Comparison of ENCODE assay signal across 21 mouse cellular contexts in genomic region chr9:64216641-64217040, GRCm38 (mm10). TPM values are rescaled to one million over a fixed set of nuclear protein-coding genes. Genes with fewer than 3 reads are reported as not detected.
A peak's percentile ranks its signal among the peaks of the same experiment; 100 is the strongest.
DNase-seq lines count a peak whose midpoint lies in the region; ATAC-seq and TF ChIP-seq lines count a peak whose summit lies in the region.
"Had no signal": no experiment of that assay in that cellular context is flagged by ENCODE, and none has a peak within 500 bp of the region (broad histone marks: within the 10 kb centered on the region; RNA-seq: fewer than 3 reads in every experiment).

No protein-coding gene starts in this region.

- H3K4me3 ChIP-seq in liver, postnatal 0 days (ENCODE audit: low read depth, low read length), result no peak overlapping the region
- no peak overlapping the region for H3K4me3 ChIP-seq in liver, embryonic 12.5 days
- H3K4me3 ChIP-seq in megakaryocyte, embryonic 14.5 days (replicated peaks), result peak overlapping the region; percentile 34
- no peak overlapping the region for H3K4me3 ChIP-seq in stomach, postnatal 0 days (ENCODE audit: low read depth, low read length)
- no peak overlapping the region for H3K4me3 ChIP-seq in limb, embryonic 10.5 days
- H3K4me3 ChIP-seq in neural tube, embryonic 15.5 days (replicated peaks), result no peak overlapping the region
- no peak overlapping the region for H3K4me3 ChIP-seq in forebrain, embryonic 10.5 days
- H3K4me3 ChIP-seq: embryonic facial prominence, embryonic 12.5 days; forebrain, embryonic 13.5 days; heart, embryonic 13.5 days; hindbrain, embryonic 12.5 days had no signal

- H3K4me1 ChIP-seq in liver, postnatal 0 days (ENCODE audit: insufficient read depth), result peaks cover 14% of the 10 kb centered on the region
- peaks cover 9% of the 10 kb centered on the region; the same call in 1 of the 2 replicates for H3K4me1 ChIP-seq in liver, embryonic 12.5 days
- peaks cover 62% of the 10 kb centered on the region for H3K4me1 ChIP-seq in megakaryocyte, embryonic 14.5 days
- H3K4me1 ChIP-seq in stomach, postnatal 0 days (replicated peaks; ENCODE audit: control insufficient read depth, insufficient read depth), result 0 out of 2 replicates have a peak, but pooled peaks cover 4% of the 10 kb centered on the region
- peaks cover 12% of the 10 kb centered on the region for H3K4me1 ChIP-seq in limb, embryonic 10.5 days
- H3K4me1 ChIP-seq in neural tube, embryonic 15.5 days, result no peaks in the 10 kb centered on the region
- H3K4me1 ChIP-seq in forebrain, embryonic 10.5 days, result peaks cover 19% of the 10 kb centered on the region
- H3K4me1 ChIP-seq: hindbrain, embryonic 12.5 days had no signal

- no peaks in the 10 kb centered on the region for H3K9me3 ChIP-seq in liver, postnatal 0 days (ENCODE audit: low read length)
- no peaks in the 10 kb centered on the region for H3K9me3 ChIP-seq in liver, embryonic 12.5 days (replicated peaks)
- H3K9me3 ChIP-seq in megakaryocyte, embryonic 14.5 days, result no peaks in the 10 kb centered on the region
- no peaks in the 10 kb centered on the region for H3K9me3 ChIP-seq in stomach, postnatal 0 days (ENCODE audit: control insufficient read depth, low read length)
- H3K9me3 ChIP-seq in limb, embryonic 10.5 days (replicated peaks), result no peaks in the 10 kb centered on the region
- H3K9me3 ChIP-seq in neural tube, embryonic 15.5 days (replicated peaks), result no peaks in the 10 kb centered on the region
- no peaks in the 10 kb centered on the region for H3K9me3 ChIP-seq in forebrain, embryonic 10.5 days
- H3K9me3 ChIP-seq: embryonic facial prominence, embryonic 12.5 days; forebrain, embryonic 13.5 days; heart, embryonic 13.5 days; hindbrain, embryonic 12.5 days had no signal

- H3K4me2 ChIP-seq in liver, postnatal 0 days (ENCODE audit: low read depth, low read length), result no peak overlapping the region
- no peak overlapping the region for H3K4me2 ChIP-seq in liver, embryonic 12.5 days
- H3K4me2 ChIP-seq in stomach, postnatal 0 days (replicated peaks; ENCODE audit: low read depth), result no peak overlapping the region
- H3K4me2 ChIP-seq in neural tube, embryonic 15.5 days, result no peak overlapping the region
- H3K4me2 ChIP-seq: embryonic facial prominence, embryonic 12.5 days; forebrain, embryonic 13.5 days; heart, embryonic 13.5 days; hindbrain, embryonic 12.5 days had no signal

- no peak for DNase-seq in liver, postnatal 0 days
- peak; percentile 7 for DNase-seq in NIH3T3 (ENCODE audit: low read depth)
- DNase-seq in stomach, postnatal 0 days (ENCODE audit: low spot score), result peak; percentile 33
- DNase-seq in limb, embryonic 10.5 days (ENCODE audit: low spot score), result no peak
- DNase-seq in forebrain, embryonic 10.5 days (ENCODE audit: extremely low spot score, low spot score), result no peak
- DNase-seq: adrenal gland, postnatal 10 days; cerebellum, adult 11-12 months; cerebellum, adult 9-10 months; cerebellum, postnatal 25 days; forebrain, postnatal 0 days; gastrocnemius, postnatal 25 days; heart, adult 11 months; heart, postnatal 36 days had no signal

- H3K9ac ChIP-seq in liver, postnatal 0 days (replicated peaks), result no peak overlapping the region
- H3K9ac ChIP-seq in liver, embryonic 12.5 days, result no peak overlapping the region
- H3K9ac ChIP-seq in stomach, postnatal 0 days (ENCODE audit: low read length), result no peak overlapping the region
- no peak overlapping the region for H3K9ac ChIP-seq in neural tube, embryonic 15.5 days (replicated peaks)
- H3K9ac ChIP-seq: embryonic facial prominence, embryonic 12.5 days; forebrain, embryonic 13.5 days; forebrain, postnatal 0 days; heart, embryonic 13.5 days; hindbrain, embryonic 12.5 days had no signal

- no peak for TF ChIP-seq EP300 in liver, postnatal 0 days (IDR thresholded peaks at IDR 0.05; ENCODE audit: low read depth)
- no peak for TF ChIP-seq EP300 in stomach, postnatal 0 days (optimal IDR thresholded peaks at IDR 0.05)

- TF ChIP-seq CTCF in liver, postnatal 0 days (IDR thresholded peaks at IDR 0.05; ENCODE audit: low read depth), result no peak
- TF ChIP-seq CTCF in stomach, postnatal 0 days (IDR thresholded peaks at IDR 0.05; ENCODE audit: low read depth), result no peak

- H3K36me3 ChIP-seq in liver, postnatal 0 days (replicated peaks; ENCODE audit: insufficient read depth, low read length), result peaks cover 18% of the 10 kb centered on the region
- peaks cover 21% of the 10 kb centered on the region for H3K36me3 ChIP-seq in liver, embryonic 12.5 days
- H3K36me3 ChIP-seq in megakaryocyte, embryonic 14.5 days (replicated peaks; ENCODE audit: low read length), result peaks cover 42% of the 10 kb centered on the region
- H3K36me3 ChIP-seq in stomach, postnatal 0 days (ENCODE audit: control insufficient read depth, insufficient read depth, low read length), result no peaks in the 10 kb centered on the region; the same call in 1 of the 2 replicates
- H3K36me3 ChIP-seq in limb, embryonic 10.5 days, result peaks cover 22% of the 10 kb centered on the region
- peaks cover 6% of the 10 kb centered on the region; the same call in 1 of the 2 replicates for H3K36me3 ChIP-seq in neural tube, embryonic 15.5 days
- peaks cover 29% of the 10 kb centered on the region for H3K36me3 ChIP-seq in forebrain, embryonic 10.5 days (replicated peaks)

- peak overlapping the region; percentile 5; the same call in 1 of the 2 replicates for H3K27ac ChIP-seq in liver, postnatal 0 days (ENCODE audit: low read depth)
- no peak overlapping the region for H3K27ac ChIP-seq in liver, embryonic 12.5 days
- H3K27ac ChIP-seq in stomach, postnatal 0 days (replicated peaks), result peak overlapping the region; percentile 59
- H3K27ac ChIP-seq in limb, embryonic 10.5 days, result no peak overlapping the region
- no peak overlapping the region for H3K27ac ChIP-seq in neural tube, embryonic 15.5 days (replicated peaks)
- H3K27ac ChIP-seq in forebrain, embryonic 10.5 days, result no peak overlapping the region
- H3K27ac ChIP-seq: embryonic facial prominence, embryonic 12.5 days; forebrain, embryonic 13.5 days; heart, embryonic 13.5 days; hindbrain, embryonic 12.5 days had no signal

- WGBS in liver, postnatal 0 days (ENCODE audit: insufficient replicate concordance), result 76% methylated on average over 2 of the region's 2 CpGs
- WGBS in liver, embryonic 12.5 days (ENCODE audit: insufficient replicate concordance), result 82% methylated on average over 2 of the region's 2 CpGs
- WGBS in stomach, postnatal 0 days, result 75% methylated on average over 2 of the region's 2 CpGs
- 95% methylated on average over 2 of the region's 2 CpGs for WGBS in limb, embryonic 10.5 days
- WGBS in neural tube, embryonic 15.5 days, result 90% methylated on average over 2 of the region's 2 CpGs
- 93% methylated on average over 2 of the region's 2 CpGs for WGBS in forebrain, embryonic 10.5 days

- no peaks in the 10 kb centered on the region for H3K27me3 ChIP-seq in liver, postnatal 0 days (ENCODE audit: insufficient read depth, low read length)
- H3K27me3 ChIP-seq in liver, embryonic 12.5 days (replicated peaks), result no peaks in the 10 kb centered on the region
- H3K27me3 ChIP-seq in megakaryocyte, embryonic 14.5 days (replicated peaks), result no peaks in the 10 kb centered on the region
- no peaks in the 10 kb centered on the region for H3K27me3 ChIP-seq in stomach, postnatal 0 days (ENCODE audit: control insufficient read depth, insufficient read depth, low read length)
- no peaks in the 10 kb centered on the region for H3K27me3 ChIP-seq in limb, embryonic 10.5 days (ENCODE audit: low read depth, poor library complexity, severe bottlenecking)
- H3K27me3 ChIP-seq in neural tube, embryonic 15.5 days (replicated peaks), result no peaks in the 10 kb centered on the region
- H3K27me3 ChIP-seq in forebrain, embryonic 10.5 days (ENCODE audit: poor library complexity, severe bottlenecking), result no peaks in the 10 kb centered on the region
- H3K27me3 ChIP-seq: embryonic facial prominence, embryonic 12.5 days; forebrain, embryonic 13.5 days; heart, embryonic 13.5 days; hindbrain, embryonic 12.5 days had no signal

- no peak for ATAC-seq in liver, postnatal 0 days
- ATAC-seq in liver, embryonic 12.5 days, result no peak
- peak; percentile 85 for ATAC-seq in stomach, postnatal 0 days (ENCODE audit: low FRiP score, low TSS enrichment)
- no peak for ATAC-seq in neural tube, embryonic 15.5 days (ENCODE audit: low FRiP score)
- ATAC-seq: forebrain, embryonic 13.5 days; forebrain, postnatal 0 days; hindbrain, embryonic 16.5 days had no signal

RNA-seq across cellular contexts. Expression of gene Uchl4, which starts 18.4 kb away (rescaled TPM):
- 0.61 and 0.84 TPM in 2 replicates for polyA plus RNA-seq in liver, postnatal 0 days (2015; fragmentation: Nextera tagmentation; extraction: Ambion mirVana)
- polyA plus RNA-seq in liver, embryonic 12.5 days (2016; fragmentation: Nextera tagmentation; extraction: Ambion mirVana), result 1.5 and 2.0 TPM in 2 replicates
- not detected in 2 replicates for polyA plus RNA-seq in megakaryocyte, embryonic 14.5 days (2012; ENCODE audit: insufficient read depth, low replicate concordance)
- 2.0 and 2.2 TPM in 2 replicates for polyA plus RNA-seq in stomach, postnatal 0 days (2015; fragmentation: Nextera tagmentation; extraction: Ambion mirVana)
- polyA plus RNA-seq in limb, embryonic 10.5 days (2016; fragmentation: Nextera tagmentation; extraction: Ambion mirVana), result 3.5 and 3.7 TPM in 2 replicates
- 2.3 and 3.2 TPM in 2 replicates for polyA plus RNA-seq in neural tube, embryonic 15.5 days (2015; fragmentation: Nextera tagmentation; extraction: Ambion mirVana)
- 3.6 and 4.4 TPM in 2 replicates for polyA plus RNA-seq in forebrain, embryonic 10.5 days (2016; fragmentation: Nextera tagmentation; extraction: Ambion mirVana)

RNA-seq across cellular contexts. Expression of gene Map2k1, which starts 36.8 kb away (rescaled TPM):
- polyA plus RNA-seq in liver, postnatal 0 days (2015; fragmentation: Nextera tagmentation; extraction: Ambion mirVana), result 27.5 and 28.9 TPM in 2 replicates
- polyA plus RNA-seq in liver, embryonic 12.5 days (2016; fragmentation: Nextera tagmentation; extraction: Ambion mirVana), result 41.2 and 43.8 TPM in 2 replicates
- polyA plus RNA-seq in megakaryocyte, embryonic 14.5 days (2012; ENCODE audit: insufficient read depth, low replicate concordance), result 6.4 and 36.7 TPM in 2 replicates
- polyA plus RNA-seq in stomach, postnatal 0 days (2015; fragmentation: Nextera tagmentation; extraction: Ambion mirVana), result 84.1 and 85.0 TPM in 2 replicates
- 76.5 and 82.6 TPM in 2 replicates for polyA plus RNA-seq in limb, embryonic 10.5 days (2016; fragmentation: Nextera tagmentation; extraction: Ambion mirVana)
- 71.0 and 80.1 TPM in 2 replicates for polyA plus RNA-seq in neural tube, embryonic 15.5 days (2015; fragmentation: Nextera tagmentation; extraction: Ambion mirVana)
- polyA plus RNA-seq in forebrain, embryonic 10.5 days (2016; fragmentation: Nextera tagmentation; extraction: Ambion mirVana), result 74.9 and 81.7 TPM in 2 replicates

RNA-seq across cellular contexts. Expression of gene Snapc5, which starts 37.6 kb away (rescaled TPM):
- 12.7 and 14.8 TPM in 2 replicates for polyA plus RNA-seq in liver, postnatal 0 days (2015; fragmentation: Nextera tagmentation; extraction: Ambion mirVana)
- polyA plus RNA-seq in liver, embryonic 12.5 days (2016; fragmentation: Nextera tagmentation; extraction: Ambion mirVana), result 14.9 and 17.4 TPM in 2 replicates
- 0.56 TPM in 1 of 2 replicates, not detected in the other for polyA plus RNA-seq in megakaryocyte, embryonic 14.5 days (2012; ENCODE audit: insufficient read depth, low replicate concordance)
- polyA plus RNA-seq in stomach, postnatal 0 days (2015; fragmentation: Nextera tagmentation; extraction: Ambion mirVana), result 31.8 and 34.4 TPM in 2 replicates
- 28.6 and 31.5 TPM in 2 replicates for polyA plus RNA-seq in limb, embryonic 10.5 days (2016; fragmentation: Nextera tagmentation; extraction: Ambion mirVana)
- polyA plus RNA-seq in neural tube, embryonic 15.5 days (2015; fragmentation: Nextera tagmentation; extraction: Ambion mirVana), result 34.9 and 37.1 TPM in 2 replicates
- 35.6 and 38.1 TPM in 2 replicates for polyA plus RNA-seq in forebrain, embryonic 10.5 days (2016; fragmentation: Nextera tagmentation; extraction: Ambion mirVana)

RNA-seq across cellular contexts. Expression of gene Rpl4, which starts 43.5 kb away (rescaled TPM):
- 600 and 612 TPM in 2 replicates for polyA plus RNA-seq in liver, postnatal 0 days (2015; fragmentation: Nextera tagmentation; extraction: Ambion mirVana)
- 1,196 and 1,210 TPM in 2 replicates for polyA plus RNA-seq in liver, embryonic 12.5 days (2016; fragmentation: Nextera tagmentation; extraction: Ambion mirVana)
- 57.3 and 309 TPM in 2 replicates for polyA plus RNA-seq in megakaryocyte, embryonic 14.5 days (2012; ENCODE audit: insufficient read depth, low replicate concordance)
- 902 and 907 TPM in 2 replicates for polyA plus RNA-seq in stomach, postnatal 0 days (2015; fragmentation: Nextera tagmentation; extraction: Ambion mirVana)
- 1,265 and 1,468 TPM in 2 replicates for polyA plus RNA-seq in limb, embryonic 10.5 days (2016; fragmentation: Nextera tagmentation; extraction: Ambion mirVana)
- polyA plus RNA-seq in neural tube, embryonic 15.5 days (2015; fragmentation: Nextera tagmentation; extraction: Ambion mirVana), result 564 and 746 TPM in 2 replicates
- 1,283 and 1,312 TPM in 2 replicates for polyA plus RNA-seq in forebrain, embryonic 10.5 days (2016; fragmentation: Nextera tagmentation; extraction: Ambion mirVana)

RNA-seq across cellular contexts. Expression of gene Zwilch, which starts 43.7 kb away (rescaled TPM):
- polyA plus RNA-seq in liver, postnatal 0 days (2015; fragmentation: Nextera tagmentation; extraction: Ambion mirVana), result 2.7 and 4.1 TPM in 2 replicates
- 26.5 and 28.4 TPM in 2 replicates for polyA plus RNA-seq in liver, embryonic 12.5 days (2016; fragmentation: Nextera tagmentation; extraction: Ambion mirVana)
- polyA plus RNA-seq in megakaryocyte, embryonic 14.5 days (2012; ENCODE audit: insufficient read depth, low replicate concordance), result 4.4 TPM in 1 of 2 replicates, not detected in the other
- polyA plus RNA-seq in stomach, postnatal 0 days (2015; fragmentation: Nextera tagmentation; extraction: Ambion mirVana), result 3.2 and 4.1 TPM in 2 replicates
- 47.1 and 52.1 TPM in 2 replicates for polyA plus RNA-seq in limb, embryonic 10.5 days (2016; fragmentation: Nextera tagmentation; extraction: Ambion mirVana)
- polyA plus RNA-seq in neural tube, embryonic 15.5 days (2015; fragmentation: Nextera tagmentation; extraction: Ambion mirVana), result 6.0 and 8.1 TPM in 2 replicates
- 47.5 and 49.3 TPM in 2 replicates for polyA plus RNA-seq in forebrain, embryonic 10.5 days (2016; fragmentation: Nextera tagmentation; extraction: Ambion mirVana)

Comparison
In these comparisons a context has a peak if more than half of its experiments do, and no peak if none do; other contexts are left out.
1. H3K27ac ChIP-seq: peak in liver, postnatal 0 days (single experiment) and stomach, postnatal 0 days (single experiment); none in liver, embryonic 12.5 days (single experiment), limb, embryonic 10.5 days (single experiment), neural tube, embryonic 15.5 days (single experiment) and forebrain, embryonic 10.5 days (single experiment).
2. DNase-seq: peak in NIH3T3 (single experiment) and stomach, postnatal 0 days (single experiment); none in liver, postnatal 0 days (single experiment), limb, embryonic 10.5 days (single experiment) and forebrain, embryonic 10.5 days (single experiment).